In the genomic region with DNA sequence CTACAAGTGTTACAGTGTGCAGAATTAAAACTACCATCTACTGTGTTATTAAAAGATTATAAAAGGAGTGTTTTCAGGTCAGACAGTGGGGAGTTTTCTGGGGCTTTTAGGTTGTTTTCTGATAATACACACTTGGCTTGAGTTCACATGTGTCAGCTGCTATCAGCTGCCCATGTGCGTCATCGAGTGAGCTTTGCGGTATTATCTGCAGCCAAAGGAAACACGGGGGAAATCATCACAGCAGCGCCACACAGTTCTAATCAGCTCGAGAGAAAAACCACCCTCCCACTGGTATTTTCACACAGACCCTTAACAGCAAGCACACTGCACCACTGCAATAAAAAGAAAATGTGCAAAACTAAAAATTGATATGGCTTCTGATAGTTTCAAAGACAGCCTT, we compare ENCODE assay signal across 8 mouse cellular contexts. TPM values are rescaled to one million over a fixed set of nuclear protein-coding genes. Genes with fewer than 3 reads are reported as not detected.
A peak's percentile ranks its signal among the peaks of the same experiment; 100 is the strongest.
DNase-seq lines count a peak whose midpoint lies in the region; ATAC-seq and TF ChIP-seq lines count a peak whose summit lies in the region.

No protein-coding gene starts in this region.

- peak; percentile 60 to 72 for ATAC-seq in hematopoietic stem cell, adult 5-6 weeks (replicated peaks in 1 of 2; ENCODE audit: insufficient read depth in 1 of 2, low FRiP score in 2 of 2, low TSS enrichment in 1 of 2, low read depth in 1 of 2, poor library complexity in 2 of 2, severe bottlenecking in 2 of 2)

- no peak for TF ChIP-seq CTCF in lung, adult 2 months (IDR thresholded peaks at IDR 0.05; ENCODE audit: insufficient read depth, low read length)

- 34% methylated on average over 6 of the region's 6 CpGs for WGBS in lung, adult 2 months

- DNase-seq in lung, adult 18-20 months, result peak; percentile 14 to 21
- DNase-seq in lung, adult 2 months, result no peak
- DNase-seq in c-Kit-positive CD71-negative TER-119-negative erythroid progenitor cells, embryonic 14.5 days (ENCODE audit: low read depth), result peak; percentile 40
- peak; percentile 12 for DNase-seq in retina, postnatal 1 day
- no peak for DNase-seq in urinary bladder, adult 2 months (ENCODE audit: low spot score)
- no peak for DNase-seq in cerebellum, adult 11 months
- DNase-seq in frontal cortex, postnatal 10 days (ENCODE audit: low spot score in 2 of 2), result no peak

- H3K4me1 ChIP-seq in lung, adult 2 months (ENCODE audit: control insufficient read depth, insufficient read depth, low read length), result no peaks in the 10 kb centered on the region

- H3K4me3 ChIP-seq in lung, adult 2 months (replicated peaks; ENCODE audit: extremely low read depth, low read depth, low read length), result no peak overlapping the region

- no peak for TF ChIP-seq POLR2A in lung, adult 2 months (IDR thresholded peaks at IDR 0.05; ENCODE audit: borderline replicate concordance, extremely low read depth, low read depth, low read length)

RNA-seq across cellular contexts. Expression of a gene that starts 45.3 kb away (rescaled TPM):
- polyA plus RNA-seq in lung, adult 2 months (2012; rRNA removed), result 2.6 and 3.6 TPM in 2 replicates
- total RNA-seq in hematopoietic stem cell, adult 5-6 weeks (2017), result 10.8 and 14.4 TPM in 2 replicates
- polyA plus RNA-seq in urinary bladder, adult 2 months (2012; rRNA removed), result 6.7 and 7.8 TPM in 2 replicates

Comparison
In these comparisons a context has a peak if more than half of its experiments do, and no peak if none do; other contexts are left out.
1. DNase-seq: peak in lung, adult 18-20 months (2 of 2), c-Kit-positive CD71-negative TER-119-negative erythroid progenitor cells, embryonic 14.5 days (single experiment) and retina, postnatal 1 day (single experiment); none in lung, adult 2 months (single experiment), urinary bladder, adult 2 months (single experiment), cerebellum, adult 11 months (single experiment) and frontal cortex, postnatal 10 days (0 of 2).